Mouse (Mus musculus) heart, postnatal 14 days (tissue): ENCODE results near the gene Mme. TPM values are rescaled to one million over a fixed set of nuclear protein-coding genes. Genes with fewer than 3 reads are reported as not detected.

Source experiments
- DNase-seq, 2 experiments: peaks; one replicate each; pipeline ENCODE4 v3.0.0; 2021 to 2022
- intact Hi-C: fragments of 180-260 bp; cut with DNase I; formaldehyde crosslinking; loops from one replicate; pipeline ENCODE4 v1.15.1; 2025
- long read RNA-seq, 2 experiments: library from polyadenylated mRNA; stranded (forward); transcript quantifications; one replicate each; pipeline ENCODE4 v2.0.0; 2021
- total RNA-seq, 2 experiments: library from RNA; stranded (reverse); gene quantifications; 2 replicates each; pipeline ENCODE4 v1.2.3; 2021

Mme gene
- total RNA-seq: 10 to 100 TPM; 10.2 to 11.9 TPM
- long read RNA-seq, experiment 1, partial matches to known transcripts: 0 of 1 reads
- long read RNA-seq, experiment 1, other reads (novel, unspliced or antisense): 0 of 1 reads
- long read RNA-seq, experiment 2, partial matches to known transcripts: 1 of 6 reads
- long read RNA-seq, experiment 2, other reads (novel, unspliced or antisense): 1 of 6 reads

DNA sequence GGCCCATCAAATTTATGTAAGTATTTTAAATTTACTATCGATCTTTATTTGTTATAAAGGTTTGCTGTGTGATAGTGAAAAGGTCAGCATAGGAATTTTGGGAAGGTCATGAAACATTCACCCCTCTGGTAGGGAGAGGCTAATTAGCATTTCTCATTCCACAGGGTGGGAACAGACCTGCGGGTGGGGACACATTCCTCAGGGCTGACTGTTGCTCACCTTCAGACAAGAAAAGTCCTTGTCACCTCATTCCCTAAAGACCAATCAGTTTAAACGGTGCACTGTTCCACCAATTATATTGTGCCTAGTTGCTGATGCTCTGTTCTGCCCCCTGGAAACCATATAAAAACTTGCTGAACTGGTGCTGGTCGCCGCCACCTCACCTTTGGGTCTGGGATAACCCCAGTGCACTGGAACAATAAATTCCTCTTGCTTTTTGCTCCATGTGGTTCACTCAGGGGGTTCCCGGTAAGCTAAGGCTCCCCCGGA lies at the start of gene Mme:
Mme (plus strand) TSS at position 439 of the 489 bp plus-strand sequence.
- intact Hi-C loops: no loop called here
- DNase-seq: no peak

DNA sequence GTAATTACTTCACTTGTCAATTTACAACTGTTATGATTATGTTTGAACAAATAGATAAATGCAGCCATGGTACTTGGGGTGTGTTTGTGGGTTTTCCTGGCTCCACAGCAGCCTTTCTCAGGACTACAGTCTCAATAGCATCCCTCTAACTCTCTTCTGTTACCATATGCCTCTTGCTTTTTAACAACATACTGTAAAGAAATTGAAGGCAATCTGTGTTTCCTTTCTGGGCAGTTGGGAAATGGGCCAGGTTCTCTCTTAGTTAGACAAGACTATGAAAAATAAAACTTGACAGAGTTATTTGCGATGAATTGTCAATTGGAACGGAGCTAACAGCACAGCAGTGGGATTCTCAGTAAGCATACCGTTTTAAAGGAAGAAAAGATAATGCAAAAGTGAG lies 44.8 kb upstream of the Mme start:
- DNase-seq: no peak
- intact Hi-C loops: no loop called here

DNA sequence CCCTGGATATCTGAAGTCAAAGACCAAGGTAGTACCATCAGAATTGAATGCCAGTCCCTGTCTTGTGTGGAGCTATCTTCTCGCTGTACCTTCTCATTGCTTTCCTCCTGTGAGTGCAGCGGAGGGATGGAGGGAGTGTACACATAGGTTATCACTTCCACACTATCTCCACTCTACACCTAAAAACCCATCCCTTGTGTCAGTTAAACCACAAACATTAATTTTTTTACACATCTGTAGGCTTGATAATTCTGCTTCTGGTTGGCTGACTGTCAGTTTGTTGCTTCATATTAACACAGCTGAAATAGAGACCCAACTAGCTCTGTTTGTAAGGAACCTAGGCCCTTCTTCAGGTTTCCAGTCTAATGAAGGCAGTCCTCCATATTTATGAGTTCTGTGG lies 43.3 kb upstream of the Mme start:
- DNase-seq: no peak
- intact Hi-C loops: no loop called here

DNA sequence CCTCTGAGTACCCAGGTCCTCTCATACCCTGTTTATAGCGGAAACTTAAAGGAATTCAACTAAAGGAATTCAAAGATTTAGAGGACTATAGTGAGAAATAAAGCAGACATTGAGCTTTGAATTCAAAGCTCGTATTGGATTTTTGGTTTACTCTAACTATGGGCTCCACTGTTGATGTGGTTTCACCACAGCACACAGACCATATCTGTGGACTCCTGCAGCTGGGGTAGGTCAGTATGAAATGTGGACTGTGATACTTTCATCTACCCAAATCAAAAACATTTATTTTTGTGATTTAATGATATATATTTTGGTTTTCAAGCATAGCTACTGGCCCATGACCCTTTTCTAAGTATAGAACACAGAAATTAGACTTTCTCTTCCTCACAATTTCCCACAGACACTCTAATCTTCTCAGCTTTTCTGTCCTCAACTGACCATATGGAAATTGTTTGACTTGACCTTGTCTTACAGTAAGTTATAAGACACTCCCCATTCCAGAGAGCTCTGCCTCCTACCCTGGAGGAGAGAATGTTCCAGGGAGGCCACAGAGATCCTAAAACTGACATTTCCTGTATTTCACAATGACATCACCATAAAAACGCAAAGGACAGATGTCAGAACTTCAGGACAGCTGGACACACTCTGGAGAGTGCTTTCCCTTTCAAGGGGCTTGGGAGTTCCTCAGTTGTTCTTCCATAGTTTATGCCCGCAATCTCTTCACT lies 19.3 kb upstream of the Mme start:
- no peak for DNase-seq
- intact Hi-C loops: no loop called here

GRCm38 (mm10) chr3:63223676-63224075 lies 17.7 kb upstream of the Mme start:
- intact Hi-C loops: no loop called here
- no peak for DNase-seq

DNA sequence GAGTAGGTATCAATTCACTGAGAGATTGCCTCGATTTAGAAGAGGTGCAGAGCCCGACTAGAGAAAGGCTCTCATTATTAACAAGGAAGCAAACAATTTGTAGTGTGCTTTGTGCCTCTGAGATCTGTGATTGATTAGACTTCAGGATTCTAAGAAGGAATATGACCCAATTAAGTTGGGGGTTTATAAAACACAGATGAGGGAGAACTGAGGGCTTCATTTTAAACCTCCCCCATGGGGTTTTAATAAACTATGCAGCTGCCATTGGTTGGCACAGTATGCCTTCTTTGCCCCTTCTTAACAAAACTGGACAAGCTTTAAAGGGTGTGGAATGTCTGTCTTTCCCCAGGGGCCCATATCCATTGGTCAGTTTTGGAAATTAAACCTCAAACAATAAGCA lies 5.4 kb upstream of the Mme start:
- intact Hi-C loops: no loop called here
- DNase-seq: no peak

GRCm38 (mm10) chr3:63243721-63244120 lies 2.4 kb downstream of the Mme start:
- intact Hi-C loops: no loop called here
- DNase-seq: no peak

GRCm38 (mm10) chr3:63272091-63272490 lies 30.8 kb downstream of the Mme start:
- DNase-seq: no peak
- intact Hi-C loops: no loop called here

DNA sequence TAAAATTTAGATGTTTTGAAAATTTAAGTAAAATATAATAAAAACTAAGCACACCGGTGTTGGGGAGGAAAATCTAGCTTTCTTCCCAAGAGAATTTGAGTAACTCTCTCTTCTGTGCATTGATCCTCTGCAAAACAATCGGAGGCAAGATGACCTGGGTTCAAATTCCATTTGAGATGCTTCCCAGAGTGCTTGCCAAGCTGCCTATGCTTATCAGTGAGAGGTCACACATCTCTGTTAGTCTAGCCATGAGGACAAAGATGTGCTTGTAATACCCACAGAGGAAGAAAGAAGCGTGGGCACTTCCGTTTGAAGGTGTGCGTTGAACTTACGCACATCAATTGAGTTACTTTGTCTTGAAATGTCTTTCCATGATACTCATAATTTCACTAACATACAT lies 53.0 kb downstream of the Mme start:
- intact Hi-C loops: loop anchor here (10.0 kb wide), 1 partner anchor 120 kb away; no protein-coding TSS in a partner anchor
- DNase-seq: no peak

GRCm38 (mm10) chr3:63294791-63295190 lies 53.5 kb downstream of the Mme start:
- DNase-seq: no peak
- intact Hi-C loops: loop anchor here (10.0 kb wide), 1 partner anchor 120 kb away; no protein-coding TSS in a partner anchor

DNA sequence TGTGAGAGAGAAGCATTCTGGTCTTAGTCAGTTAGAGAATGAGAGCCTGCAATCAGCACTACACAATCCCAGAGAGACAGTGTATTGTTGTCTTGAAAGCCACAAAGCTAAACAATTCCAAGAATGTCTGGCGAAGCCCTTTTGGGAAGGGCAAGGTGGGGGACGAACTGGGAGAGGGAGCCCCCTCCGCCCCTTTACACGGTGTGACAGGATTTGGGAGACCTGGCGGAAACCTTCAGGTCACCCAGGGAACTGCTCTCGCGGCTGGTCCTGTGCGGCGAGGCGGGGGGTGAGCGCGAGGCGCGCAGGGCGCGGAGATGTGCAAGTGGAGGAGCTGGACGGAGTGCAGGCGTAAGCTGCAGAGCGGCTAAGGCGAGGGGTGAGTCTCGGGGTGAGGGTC lies 53.9 kb downstream of the Mme start:
- DNase-seq: peak; percentile 40 to 55
- intact Hi-C loops: loop anchor here (10.0 kb wide), 1 partner anchor 120 kb away; no protein-coding TSS in a partner anchor

- intact Hi-C loops: loop anchor here (10.0 kb wide), 1 partner anchor 119 kb away; no protein-coding TSS in a partner anchor
- DNase-seq: peak; percentile 57 to 63
Measured at GRCm38 (mm10) chr3:63295657-63296231, 54.4 kb downstream of the Mme start.

DNA sequence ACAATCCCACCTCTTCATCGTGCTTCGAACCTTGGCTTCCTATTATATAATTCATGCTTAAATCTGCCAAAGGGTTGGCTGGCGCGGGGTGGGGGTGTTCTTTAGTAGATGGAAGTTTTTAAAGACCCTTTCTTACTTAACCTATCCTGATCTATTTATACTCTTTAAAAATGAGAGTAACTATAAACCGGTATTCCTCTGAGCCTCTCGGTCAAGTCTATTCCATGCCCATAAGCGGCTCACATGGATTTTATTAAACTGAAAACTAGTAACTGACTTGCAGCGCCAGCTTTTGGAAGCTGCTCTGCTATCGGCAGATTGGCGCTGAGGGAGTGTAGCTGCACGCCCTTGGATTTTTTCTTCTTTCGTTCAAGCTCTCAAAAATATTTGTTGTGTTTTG lies 55.1 kb downstream of the Mme start:
- DNase-seq: peak; percentile 4
- intact Hi-C loops: loop anchor here (10.0 kb wide), 1 partner anchor 118 kb away; no protein-coding TSS in a partner anchor

DNA sequence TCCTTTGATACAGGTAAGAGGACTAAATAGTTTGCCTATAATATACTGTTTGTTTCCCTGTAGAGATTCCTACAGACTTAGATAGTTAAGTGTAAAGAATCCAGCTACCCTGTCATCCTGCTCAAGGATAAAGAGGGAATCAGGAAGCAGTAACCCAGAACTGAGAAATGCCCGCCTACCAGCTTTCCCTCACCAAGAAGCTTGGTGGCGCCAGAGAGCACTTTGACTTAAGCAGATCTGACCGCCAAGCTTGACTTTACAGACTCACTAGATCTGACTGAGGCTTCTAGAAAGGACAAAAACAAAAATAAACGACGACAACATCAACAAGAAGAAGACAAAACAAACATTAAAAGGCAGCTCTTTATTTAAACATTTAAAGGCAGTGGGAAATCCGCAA lies 56.5 kb downstream of the Mme start:
- intact Hi-C loops: loop anchor here (10.0 kb wide), 1 partner anchor 117 kb away; no protein-coding TSS in a partner anchor

DNA sequence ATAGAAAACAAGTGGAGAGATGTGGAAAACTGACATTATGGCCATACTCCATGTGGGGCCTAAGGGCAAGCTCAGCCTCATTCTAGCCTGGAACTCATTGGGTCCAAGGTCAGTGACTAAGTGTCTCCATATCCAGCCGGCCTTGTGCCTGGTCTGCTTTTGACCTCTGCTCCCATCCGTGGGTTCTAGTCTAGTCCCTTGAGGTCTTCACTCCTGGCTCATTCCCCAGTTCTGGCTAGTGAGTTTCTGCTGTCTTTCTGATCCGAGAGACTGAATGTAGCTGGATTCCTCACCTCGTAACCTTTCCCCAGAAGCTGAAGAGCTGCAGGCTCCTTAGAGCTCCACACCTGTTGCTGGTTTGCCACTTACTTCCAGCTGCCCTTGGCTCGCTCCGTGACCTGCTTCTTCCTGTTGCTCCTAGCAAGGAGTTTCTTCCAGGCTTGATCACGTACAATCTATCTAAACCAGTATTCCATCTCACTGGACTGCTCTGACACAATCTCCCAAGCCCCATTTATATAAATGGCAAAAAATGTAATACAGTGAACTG lies 73.9 kb downstream of the Mme start:
- intact Hi-C loops: no loop called here
- no peak for DNase-seq

More for the DNA sequence above, 56.5 kb downstream of the Mme start:
- DNase-seq: peak; percentile 72 to 78

DNA sequence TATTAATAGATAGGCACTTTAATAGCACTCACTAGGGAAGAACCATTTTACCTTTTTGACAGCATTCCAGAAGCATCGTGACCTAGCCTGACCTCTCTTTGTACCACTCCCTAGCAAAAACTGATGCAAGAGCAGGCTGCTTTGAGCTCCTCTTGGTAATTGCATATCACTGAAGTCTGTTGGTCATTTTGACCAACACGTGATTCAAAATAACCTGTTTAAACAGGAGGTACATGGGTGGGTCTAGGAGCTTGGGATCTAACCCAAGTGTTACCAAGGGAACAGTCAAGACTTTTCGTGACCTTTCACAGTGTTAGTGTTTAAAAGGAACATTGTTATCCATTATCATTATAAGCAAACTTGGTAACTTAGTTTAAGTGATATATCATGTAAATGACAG lies 76.2 kb downstream of the Mme start:
- DNase-seq: no peak
- intact Hi-C loops: no loop called here

GRCm38 (mm10) chr3:63325615-63326014 lies 84.3 kb downstream of the Mme start:
- intact Hi-C loops: no loop called here
- no peak for DNase-seq

DNA sequence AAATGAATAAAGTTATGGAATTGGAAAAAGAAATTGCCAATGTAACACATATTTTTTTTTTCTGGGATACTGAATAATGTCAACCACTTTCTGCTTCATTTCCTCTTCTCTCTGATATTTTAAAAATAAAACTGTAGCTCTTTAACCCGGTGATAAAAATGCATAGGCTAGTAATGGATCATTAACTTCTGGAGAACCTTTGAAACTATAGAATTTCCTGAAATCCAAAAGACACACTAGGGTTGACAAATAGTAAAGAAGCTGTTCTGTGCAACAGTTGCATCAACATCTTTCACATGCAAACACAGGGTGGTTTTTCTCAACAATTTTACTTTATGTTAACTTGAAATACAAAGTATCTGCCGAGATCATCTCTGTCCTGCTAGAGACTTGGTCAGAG lies 98.8 kb downstream of the Mme start:
- DNase-seq: no peak
- intact Hi-C loops: no loop called here

DNA sequence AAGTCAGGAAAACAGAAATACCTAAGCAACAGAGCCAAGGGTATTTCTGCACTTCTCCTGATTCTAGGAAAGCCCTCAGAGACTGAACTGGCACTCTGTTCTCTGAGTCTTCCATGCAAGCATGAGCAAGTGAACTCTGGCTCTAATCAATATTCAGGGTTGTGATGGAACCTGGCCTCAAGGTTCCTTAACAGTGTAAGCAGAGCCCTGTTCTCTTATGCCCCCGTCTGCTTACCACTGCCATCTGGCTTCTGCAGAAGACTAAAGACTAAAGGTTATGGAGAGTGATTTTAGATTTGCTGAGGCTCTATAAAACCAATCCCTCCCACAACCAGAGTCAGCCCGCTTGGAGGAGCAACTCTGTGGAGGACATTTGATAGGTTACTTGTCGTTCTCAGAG lies 99.2 kb downstream of the Mme start:
- DNase-seq: no peak
- intact Hi-C loops: no loop called here

DNA sequence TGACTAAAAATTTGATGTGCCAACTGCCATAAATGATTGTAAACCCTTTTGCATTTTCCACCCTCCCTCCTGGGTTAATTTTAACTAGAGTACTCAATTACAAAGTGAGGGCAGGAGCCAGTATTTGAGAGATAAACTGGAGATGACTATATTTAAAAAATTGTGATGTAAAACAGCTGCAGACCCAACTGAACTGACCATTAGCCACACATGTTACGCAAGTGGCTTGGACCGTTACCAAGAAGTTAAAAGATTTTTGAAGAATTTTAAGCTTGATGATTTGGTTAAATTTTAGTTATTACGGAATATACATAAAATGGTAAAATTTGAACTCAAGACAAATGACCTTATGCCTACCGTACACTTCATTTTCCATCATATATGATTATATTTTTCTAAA lies 100.1 kb downstream of the Mme start:
- DNase-seq: no peak
- intact Hi-C loops: no loop called here

GRCm38 (mm10) chr3:63344998-63345397 lies 103.7 kb downstream of the Mme start:
- intact Hi-C loops: no loop called here
- DNase-seq: no peak
